Mouse (Mus musculus) adrenal gland, postnatal 36 days (tissue): ENCODE data around the gene Epp13. TPM values are rescaled to one million over a fixed set of nuclear protein-coding genes. Genes with fewer than 3 reads are reported as not detected.
"Not testable (repeated sequence)": the region's sequence is repeated elsewhere in the genome, so short reads cannot be mapped to it uniquely, and the experiment has no call there.

Experiments
- DNase-seq, 2 experiments: peaks; one replicate each; pipeline ENCODE4 v3.0.0; 2021; ENCODE audit warnings: mixed read lengths in 1 of 2
- total RNA-seq, 2 experiments: library from RNA; stranded (reverse); gene quantifications; 2 replicates each; pipeline ENCODE4 v1.2.3; 2021

The Epp13 gene
- total RNA-seq, 2 experiments from 2014 or later: not detected

GRCm38 (mm10) chr7:6285842-6286705 is 33.6 kb downstream of the Epp13 start, which contains the start of gene Zfp667:
TSS of gene Zfp667 (plus strand) at chr7:6286579.
- peak; percentile 99 to 100 for DNase-seq

GRCm38 (mm10) chr7:6286921-6287531 is 34.5 kb downstream of the Epp13 start:
- DNase-seq: peak; percentile 6 to 12

- DNase-seq: not testable (repeated sequence)
These were observed 38.6 kb downstream of the Epp13 start for GRCm38 (mm10) chr7:6291121-6291520.

- not testable (repeated sequence) for DNase-seq
These were observed 48.3 kb downstream of the Epp13 start for GRCm38 (mm10) chr7:6300796-6301195.

GRCm38 (mm10) chr7:6330458-6331232 is 78.1 kb downstream of the Epp13 start:
- DNase-seq: peak in 1 of 2 experiments; percentile 11

- peak; percentile 85 to 88 for DNase-seq
These were observed 78.9 kb downstream of the Epp13 start, which contains the start of gene Zfp583 for GRCm38 (mm10) chr7:6331233-6331956. TSS of gene Zfp583 (minus strand) at chr7:6331285.

Other genes starting within 250 kb of the Epp13 start
- gene Vmn1r65, start 241.7 kb upstream of the Epp13 start, total RNA-seq: not detected
- gene Nlrp4c, start 207.5 kb upstream of the Epp13 start, total RNA-seq: not detected
- 10 to 100 TPM; 35.1 to 50.9 TPM for gene Zfp787, start 96.7 kb upstream of the Epp13 start, total RNA-seq
- 10 to 100 TPM; 26.4 to 35.9 TPM for gene Zfp444, start 80.5 kb upstream of the Epp13 start, total RNA-seq
- not detected for gene Galp, start 55.6 kb upstream of the Epp13 start, total RNA-seq
- not detected for gene Zscan5b, start 30.4 kb upstream of the Epp13 start, total RNA-seq
- 1 to 10 TPM; 5.9 to 9.8 TPM for gene Zfp667, start 33.9 kb downstream of the Epp13 start, total RNA-seq
- gene Zfp583, start 78.6 kb downstream of the Epp13 start, total RNA-seq: 1 to 10 TPM; 2.1 to 3.2 TPM
- under 1 TPM; 0.70 to 0.79 TPM for gene Gm3854, start 91.0 kb downstream of the Epp13 start, total RNA-seq
- gene Zfp78, start 110.6 kb downstream of the Epp13 start, total RNA-seq: 1 to 10 TPM; 1.8 to 3.2 TPM
- 1 to 10 TPM; 2.2 to 2.8 TPM for gene Zfp28, start 130.6 kb downstream of the Epp13 start, total RNA-seq
- under 1 TPM; 0.13 to 0.66 TPM for gene Smim17, start 146.0 kb downstream of the Epp13 start, total RNA-seq
- not detected for gene Gm20715, start 157.6 kb downstream of the Epp13 start, total RNA-seq
- gene Olfr1344, start 186.0 kb downstream of the Epp13 start, total RNA-seq: not detected
- not detected for gene Olfr1336, start 203.5 kb downstream of the Epp13 start, total RNA-seq
- not detected for gene Olfr1346, start 214.4 kb downstream of the Epp13 start, total RNA-seq
- not detected for gene Olfr5, start 234.2 kb downstream of the Epp13 start, total RNA-seq
- gene Olfr1347, start 247.0 kb downstream of the Epp13 start, total RNA-seq: not detected